Mouse (Mus musculus): ENCODE measurements at regions not wholly inside any gene's neighbourhood (a gene's known extent, or its start where the extent isn't known, plus 50 kb on each side); places are given as distances from the start of the nearest gene placed in this dataset.

DNA sequence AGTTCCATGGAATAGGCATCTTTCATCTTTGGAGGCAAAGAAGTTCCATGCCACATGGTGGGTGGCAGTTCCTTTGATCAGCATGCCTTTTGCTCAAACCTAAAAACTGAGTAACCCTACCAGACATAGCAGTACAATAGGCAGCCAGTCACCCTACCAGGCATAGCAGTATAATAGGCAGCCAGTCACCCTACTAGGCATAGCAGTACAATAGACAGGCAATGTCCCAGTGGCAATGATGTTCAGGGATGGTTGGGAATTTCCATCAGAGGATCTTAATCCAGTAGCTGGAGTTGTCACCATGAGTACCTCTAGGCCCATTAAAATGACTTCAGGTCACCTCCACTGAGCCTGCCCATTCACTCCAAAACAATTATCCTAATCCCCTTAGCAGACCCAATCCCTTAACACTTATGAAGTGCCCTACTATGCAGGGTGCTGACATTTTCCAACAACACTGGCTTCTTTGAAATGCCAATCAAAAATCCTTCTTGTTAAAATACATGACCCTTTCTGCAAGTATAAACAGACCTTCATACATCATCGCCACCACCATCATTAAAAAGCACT lies 523.5 kb upstream of the Mpdz start:
- no peak for DNase-seq (ENCODE audit: low spot score)

DNA sequence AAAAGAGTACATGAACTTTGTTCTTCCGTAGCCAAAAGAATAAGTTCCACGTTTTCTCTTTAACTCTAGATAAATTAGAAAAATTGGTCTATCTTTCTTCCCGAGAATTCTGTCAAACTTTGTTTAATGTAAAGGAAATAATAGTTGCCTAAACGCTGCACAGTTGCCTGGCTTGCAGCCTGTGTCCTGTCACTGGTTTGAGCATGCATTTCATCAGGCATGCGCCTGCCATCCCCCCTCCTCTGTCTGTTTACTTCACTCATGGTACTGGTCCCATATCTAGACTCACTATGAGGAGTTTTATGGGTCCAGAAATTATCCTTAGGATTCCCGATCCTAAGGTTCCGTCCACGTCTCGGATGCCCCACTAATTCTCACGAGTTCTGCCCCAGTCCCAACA lies 520.5 kb upstream of the Mpdz start:
- DNase-seq (ENCODE audit: low spot score) = no peak

DNA sequence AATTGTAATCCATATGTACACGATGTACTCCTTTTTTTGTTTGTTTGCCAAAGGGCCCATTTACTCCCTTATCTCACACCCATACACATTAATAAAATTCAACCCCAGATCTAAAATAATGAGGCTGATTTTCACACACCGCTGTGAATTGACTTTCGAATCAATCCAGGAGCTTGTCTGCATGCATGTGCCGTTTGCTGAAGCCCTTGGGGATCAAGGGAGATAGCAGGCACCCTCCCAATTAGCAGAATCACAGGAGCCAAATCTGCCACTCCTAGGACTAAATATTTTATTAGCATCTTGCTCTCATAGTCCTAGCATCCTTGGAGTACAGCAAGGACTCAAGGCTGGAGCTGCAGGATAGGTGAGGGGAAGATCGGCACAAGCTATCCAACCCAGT lies 520.0 kb upstream of the Mpdz start:
- no peak for DNase-seq (ENCODE audit: low spot score)

DNA sequence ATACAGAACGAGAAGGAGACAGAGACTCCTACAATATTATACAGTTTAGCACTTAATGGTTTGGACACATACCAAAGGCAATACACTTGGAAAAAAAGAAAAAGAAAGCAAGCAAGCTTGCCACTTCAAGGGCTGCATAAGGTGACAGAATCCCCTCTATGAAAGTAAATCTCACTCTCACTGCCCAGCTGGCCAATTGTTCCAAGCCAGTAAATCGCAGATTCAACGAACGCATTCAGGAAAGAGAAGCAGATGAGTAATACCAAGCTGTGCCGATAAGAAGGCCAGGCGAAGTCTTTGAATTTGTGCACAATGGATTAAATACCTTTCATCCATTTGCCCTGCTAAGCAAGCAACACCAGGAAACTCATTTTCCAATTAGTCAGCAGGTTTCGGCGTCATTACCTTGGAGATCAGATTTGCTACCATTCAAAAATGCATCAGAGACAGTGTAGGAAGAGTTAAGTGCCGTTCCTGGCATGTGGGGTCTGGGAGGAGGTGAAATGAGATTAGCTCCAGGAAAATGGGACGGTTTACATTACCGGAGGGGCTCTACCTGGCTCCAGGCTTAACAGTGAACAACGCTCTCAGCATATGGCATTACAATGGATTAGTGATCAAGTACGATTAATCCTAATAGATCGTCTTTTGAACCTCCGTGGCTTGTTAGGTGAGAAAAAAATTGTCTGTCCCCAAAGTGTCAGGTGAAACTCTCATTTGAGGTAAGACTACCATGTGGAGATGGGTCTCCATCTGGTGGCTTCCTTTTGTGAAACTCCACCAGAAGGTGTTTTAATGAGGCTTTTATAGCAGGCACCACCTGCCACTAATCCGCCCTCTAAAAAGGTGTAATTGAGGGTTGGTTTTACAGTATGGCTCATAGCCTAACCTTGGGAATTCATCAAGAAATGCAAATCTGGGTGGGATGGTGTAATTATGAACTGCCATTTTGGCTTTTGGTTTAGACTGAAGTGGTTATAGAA lies 518.2 kb upstream of the Mpdz start:
- no peak for DNase-seq (ENCODE audit: low spot score)

DNA sequence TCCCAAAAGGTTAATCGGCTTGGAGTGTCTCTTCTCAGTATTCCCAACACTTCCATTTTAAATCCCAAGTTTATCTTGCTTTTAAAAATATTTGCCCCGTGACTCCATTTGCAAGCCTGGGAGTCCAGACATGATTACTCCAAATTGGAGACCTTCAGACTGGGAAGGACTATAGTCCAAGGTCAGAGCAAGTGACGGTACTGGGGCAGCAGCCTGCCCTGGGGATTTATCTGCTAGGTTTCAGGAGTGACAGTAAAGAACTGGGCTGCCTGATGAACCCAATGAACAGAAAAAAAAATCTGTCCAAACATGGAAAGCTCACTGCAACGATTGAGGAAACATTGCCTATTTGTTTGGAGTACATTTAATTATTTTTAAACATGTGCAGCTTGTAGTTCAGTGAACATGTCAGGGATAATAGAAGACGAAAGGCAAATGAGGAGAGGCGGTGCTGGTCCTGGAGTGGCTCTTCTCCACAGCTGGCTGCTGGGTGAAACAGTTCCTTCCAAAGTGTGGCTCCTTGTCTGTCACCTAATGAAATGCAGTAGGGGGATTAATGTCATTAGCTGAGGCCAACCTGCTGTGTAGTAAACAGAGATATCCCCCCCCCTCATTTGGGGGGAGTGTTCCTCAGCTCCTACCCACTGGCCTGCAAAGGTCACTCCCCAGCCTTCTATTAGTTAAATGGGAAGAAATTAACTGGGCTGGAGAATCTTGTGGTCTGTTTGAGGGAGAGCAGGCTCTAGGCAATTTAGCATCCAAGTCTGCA lies 514.5 kb upstream of the Mpdz start:
- DNase-seq (ENCODE audit: low spot score) = no peak

DNA sequence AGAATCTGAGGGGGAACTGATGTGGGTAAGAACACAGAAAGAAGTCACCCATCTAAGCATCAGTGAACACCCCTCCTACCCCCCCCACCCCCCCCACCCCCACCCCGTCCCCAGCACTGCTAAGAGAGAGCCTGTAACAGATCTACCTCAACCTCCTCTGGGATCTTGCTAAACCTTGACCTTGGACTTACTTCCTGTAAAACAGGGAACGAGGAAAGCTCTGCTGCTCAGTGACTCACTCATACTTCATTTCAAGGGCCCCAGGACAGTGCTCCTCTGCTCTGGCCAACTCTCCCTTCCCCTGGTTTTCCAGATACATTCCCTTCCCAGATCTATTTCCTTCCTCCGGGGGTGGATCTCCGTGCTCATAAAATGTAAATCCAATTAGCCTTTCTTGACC lies 510.4 kb upstream of the Mpdz start:
- DNase-seq (ENCODE audit: low spot score) = no peak

DNA sequence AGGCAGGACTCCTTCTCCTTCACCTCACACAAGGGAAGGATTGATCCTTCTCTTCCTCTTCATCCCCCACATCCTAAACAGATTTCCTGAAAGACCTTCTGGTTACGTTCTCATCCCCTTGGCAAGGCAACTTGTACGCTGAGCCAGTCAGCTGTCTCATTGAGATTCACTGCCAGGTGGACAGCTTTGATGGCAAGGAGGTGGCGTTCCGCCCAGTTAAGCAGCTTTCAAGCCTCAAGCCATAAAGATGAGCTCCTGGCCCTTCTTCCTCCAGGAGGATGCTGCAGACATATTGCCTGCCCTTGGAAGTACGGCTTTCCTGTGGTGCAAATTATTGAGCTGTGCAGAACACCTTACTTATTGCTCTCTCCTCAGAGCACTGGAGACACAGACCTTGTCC lies 494.8 kb upstream of the Mpdz start:
- DNase-seq (ENCODE audit: low spot score) = no peak

DNA sequence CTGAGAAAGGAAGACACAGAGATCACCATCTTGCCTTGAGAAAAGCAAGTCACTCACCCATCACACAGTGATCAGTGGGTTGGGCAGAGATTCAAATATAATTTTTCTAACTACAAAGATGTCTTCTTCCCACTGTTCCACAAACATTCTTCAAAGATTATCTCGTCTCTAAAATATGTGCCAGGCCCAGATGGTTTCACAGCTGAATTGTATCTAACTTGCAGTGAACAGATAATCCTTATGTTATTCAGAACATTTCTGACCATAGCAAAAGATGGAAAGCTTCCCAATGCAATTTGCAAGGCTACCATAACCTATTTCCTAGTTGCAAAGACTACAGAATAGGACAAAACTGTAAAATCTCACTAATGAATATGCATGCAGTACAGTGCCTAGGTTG lies 488.3 kb upstream of the Mpdz start:
- DNase-seq (ENCODE audit: low spot score) = no peak

DNA sequence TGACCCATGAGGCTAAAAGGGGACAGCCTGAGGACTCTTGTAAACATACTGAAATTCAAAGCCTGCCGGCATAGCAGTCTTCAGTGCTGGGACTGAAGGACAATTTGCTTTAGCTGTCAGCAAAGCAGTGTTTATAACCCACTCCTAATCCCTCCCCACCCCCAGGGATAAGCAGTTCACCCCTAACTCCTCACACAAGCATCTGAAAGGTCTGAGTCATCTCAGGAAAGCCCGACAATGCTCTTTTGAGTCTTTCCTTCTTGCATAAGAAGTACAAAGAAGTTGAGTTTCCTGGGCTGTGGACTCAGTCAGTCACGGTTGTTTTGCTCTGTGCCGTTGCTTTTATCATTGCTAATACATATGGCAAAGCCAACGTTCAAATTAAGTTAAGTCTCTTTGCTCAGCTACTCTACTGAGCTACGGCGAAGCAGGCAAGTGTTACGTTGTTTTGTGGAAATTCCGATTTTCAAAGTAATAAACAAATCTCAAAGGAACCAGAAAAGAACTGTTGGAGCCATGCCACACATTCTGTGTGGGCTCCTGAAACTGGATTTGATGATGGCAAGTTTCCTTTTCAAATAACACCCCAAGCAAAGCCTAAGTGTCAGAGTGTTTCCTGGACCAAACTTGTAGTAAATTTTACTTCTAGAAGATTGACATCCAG lies 486.1 kb upstream of the Mpdz start:
- no peak for DNase-seq (ENCODE audit: low spot score)

DNA sequence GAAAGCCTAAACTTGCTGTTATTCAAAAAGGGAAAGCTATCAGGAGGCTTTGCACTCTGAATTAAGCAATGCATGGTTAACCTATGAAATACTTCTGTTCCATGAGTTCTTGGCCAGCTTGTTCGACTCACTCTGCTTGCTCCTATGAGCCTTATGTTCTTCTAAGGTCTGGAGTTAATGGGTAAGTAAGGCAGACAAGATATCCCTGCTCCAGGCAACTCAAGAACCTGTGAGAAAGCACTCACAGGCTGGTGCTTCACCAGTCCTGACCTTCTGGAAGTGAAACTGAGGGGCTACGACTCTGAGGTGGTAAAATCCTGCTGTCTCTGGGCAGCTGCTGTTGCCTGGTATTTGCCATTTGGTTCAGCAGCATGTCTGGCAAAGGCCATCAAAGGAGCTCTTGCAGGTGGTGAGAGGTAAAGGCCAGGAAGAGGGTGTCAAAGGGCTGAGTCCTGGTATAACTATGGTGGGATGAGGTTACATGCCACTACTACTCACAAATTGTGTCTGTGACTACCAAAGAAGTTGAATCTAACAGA lies 484.6 kb upstream of the Mpdz start:
- no peak for DNase-seq (ENCODE audit: low spot score)

DNA sequence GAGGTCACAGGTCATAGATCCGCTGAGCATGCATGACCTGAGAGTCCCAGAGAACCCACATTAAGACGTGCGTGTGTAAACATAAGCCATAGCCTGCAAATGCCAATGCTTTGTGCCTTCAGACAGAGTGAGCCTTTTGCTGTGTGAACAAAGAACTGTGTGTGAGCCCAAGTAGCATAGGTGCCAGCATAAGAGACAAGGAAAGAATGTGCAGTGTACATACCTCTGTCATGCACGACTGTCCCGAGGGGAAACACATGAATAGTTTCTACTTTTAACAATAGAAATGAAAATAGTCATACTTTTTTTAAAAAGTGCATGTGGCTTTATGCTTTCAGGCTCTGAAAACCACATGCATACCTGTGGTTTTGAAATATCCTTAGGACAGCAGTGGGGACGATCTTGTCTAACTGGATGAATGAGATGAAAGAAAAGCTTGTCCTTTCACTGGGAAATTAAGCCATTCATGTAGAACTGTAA lies 484.1 kb upstream of the Mpdz start:
- no peak for DNase-seq (ENCODE audit: low spot score)

DNA sequence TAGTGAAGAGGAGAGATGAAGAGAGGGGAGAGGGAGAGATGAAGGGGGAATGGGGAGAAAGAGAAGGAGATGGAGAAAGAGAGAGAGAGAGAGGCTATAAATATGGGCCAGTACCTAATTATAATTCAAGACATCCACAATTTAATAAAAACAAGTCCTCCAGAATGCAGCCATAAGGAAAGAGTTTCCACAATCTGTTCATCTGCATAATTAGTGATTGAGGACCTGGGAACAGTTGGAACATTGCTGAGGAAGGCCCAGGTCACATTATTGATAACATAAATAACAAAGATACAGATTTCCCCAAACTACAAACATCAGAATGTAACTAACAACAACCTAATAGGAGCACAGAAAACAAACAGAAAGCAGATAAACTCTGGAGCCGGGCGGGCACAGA lies 483.0 kb upstream of the Mpdz start:
- DNase-seq (ENCODE audit: low spot score) = no peak

DNA sequence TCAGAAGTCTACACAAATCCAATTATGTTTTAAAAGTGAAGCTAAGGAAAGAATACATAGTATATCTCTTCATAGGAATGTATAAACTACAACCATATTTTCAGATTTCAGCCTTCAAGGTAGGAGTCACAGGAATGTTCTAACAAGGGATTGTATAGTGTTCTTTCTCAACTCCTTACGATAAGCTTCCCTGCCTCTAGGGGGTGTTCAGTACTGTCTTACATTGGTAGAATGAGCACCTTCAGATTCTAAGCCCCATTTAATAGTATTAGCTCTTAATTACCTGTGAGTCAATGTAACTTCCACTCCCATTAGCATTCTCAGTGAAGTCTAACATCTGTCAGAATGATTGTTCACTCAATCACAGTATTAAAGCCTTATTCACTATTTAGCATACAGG lies 481.5 kb upstream of the Mpdz start:
- no peak for DNase-seq (ENCODE audit: low spot score)

DNA sequence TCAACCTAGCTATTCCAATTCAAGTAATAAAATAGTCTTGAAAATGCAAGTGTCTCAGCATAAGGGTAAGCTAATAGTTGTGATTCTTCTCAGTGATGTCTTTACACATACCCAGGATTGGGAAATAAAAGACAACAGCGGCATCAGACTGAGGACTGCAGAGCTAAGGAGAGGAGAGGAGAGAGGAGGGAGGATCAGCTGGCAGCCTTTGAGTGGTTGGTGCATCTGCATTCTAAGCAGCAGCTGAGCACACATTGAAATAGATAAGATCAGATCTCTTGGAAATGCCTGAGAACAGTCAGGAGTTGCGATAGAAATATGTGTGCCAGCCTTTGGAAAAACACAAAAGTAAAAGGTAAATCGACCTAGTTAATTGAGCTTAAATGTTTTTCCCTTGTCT lies 480.3 kb upstream of the Mpdz start:
- no peak for DNase-seq (ENCODE audit: low spot score)

DNA sequence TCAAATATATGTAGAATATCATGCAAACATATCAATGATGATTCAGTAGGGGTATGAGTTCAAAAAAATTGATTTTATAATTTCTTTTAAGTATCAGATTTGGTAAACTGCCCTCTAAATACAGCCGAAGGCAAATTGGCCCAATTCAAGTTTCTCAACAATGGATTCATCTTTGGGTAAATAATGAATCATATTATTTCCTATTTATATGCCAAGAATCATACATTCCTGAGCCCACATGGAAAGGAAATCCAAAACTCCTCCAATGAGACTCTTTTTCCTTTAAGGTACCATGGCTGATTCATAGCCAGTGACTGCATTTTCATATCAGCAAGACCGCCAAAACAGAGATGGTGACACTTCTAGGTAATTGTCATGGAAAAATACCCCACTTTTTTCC lies 472.4 kb upstream of the Mpdz start:
- DNase-seq (ENCODE audit: low spot score) = no peak

DNA sequence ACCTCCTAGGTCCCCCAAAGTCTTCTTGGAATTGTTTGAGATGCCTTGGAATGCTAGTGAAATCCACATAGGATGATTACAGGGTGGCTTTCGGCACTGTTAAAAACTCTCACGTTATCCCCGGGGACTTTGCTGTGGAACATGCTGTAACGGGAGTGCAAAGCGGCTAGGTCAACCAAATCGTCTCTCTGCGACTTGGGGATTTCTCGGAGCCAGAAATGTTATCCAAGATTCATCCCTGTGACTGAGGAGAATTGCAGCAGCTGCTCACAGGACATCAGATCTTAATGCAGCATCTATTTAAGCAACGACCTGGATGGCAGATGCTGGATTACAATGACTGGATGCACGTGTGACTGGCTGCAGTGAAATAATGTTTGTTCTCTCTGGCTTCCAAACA lies 470.7 kb upstream of the Mpdz start:
- no peak for DNase-seq (ENCODE audit: low spot score)

DNA sequence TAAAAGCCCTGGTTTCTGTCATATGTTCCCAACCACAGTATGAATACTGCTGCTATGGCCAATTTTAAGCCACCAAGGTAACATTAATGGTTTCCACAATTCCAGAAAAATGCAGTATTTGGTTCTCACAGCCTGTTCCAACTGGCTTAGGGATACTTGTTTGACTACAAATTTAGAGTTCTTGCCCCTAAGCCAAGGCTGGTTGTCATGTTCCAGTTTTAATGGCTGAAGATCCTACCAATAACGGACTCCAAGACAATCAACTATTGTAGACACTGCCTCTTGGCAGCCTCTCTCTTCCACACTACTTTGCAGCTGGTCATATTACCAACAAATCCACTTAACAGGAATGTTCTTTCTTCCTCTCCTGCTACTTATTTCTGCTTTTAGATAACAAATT lies 470.0 kb upstream of the Mpdz start:
- DNase-seq (ENCODE audit: low spot score) = no peak

DNA sequence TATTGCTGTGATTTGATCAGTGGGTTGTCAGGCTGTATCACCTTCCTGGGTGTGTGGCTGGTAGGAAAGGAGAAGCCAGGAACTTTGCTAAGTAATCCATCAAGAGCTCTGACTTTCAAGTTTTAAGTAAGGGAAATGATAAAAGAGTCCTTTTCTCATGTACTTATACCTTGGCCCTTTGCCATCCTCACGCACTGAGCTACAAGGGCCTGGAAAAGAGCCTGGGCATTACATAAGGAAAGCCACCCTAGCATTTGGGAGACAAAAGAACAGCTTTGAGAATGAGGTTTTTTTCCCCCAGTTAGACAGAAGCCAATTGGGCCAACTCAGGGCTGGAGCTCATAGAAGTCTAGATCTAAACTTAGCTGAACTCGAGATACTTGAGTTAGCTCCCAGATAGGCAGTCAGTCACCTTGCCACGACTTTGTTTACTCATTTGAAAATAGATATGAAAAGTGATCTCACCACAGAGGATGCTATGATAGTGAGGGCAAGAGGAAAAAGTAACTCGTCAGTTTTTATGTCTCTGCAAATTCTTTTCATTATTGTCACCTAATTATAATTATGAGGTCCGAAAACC lies 457.4 kb upstream of the Mpdz start:
- DNase-seq (ENCODE audit: low spot score) = no peak

DNA sequence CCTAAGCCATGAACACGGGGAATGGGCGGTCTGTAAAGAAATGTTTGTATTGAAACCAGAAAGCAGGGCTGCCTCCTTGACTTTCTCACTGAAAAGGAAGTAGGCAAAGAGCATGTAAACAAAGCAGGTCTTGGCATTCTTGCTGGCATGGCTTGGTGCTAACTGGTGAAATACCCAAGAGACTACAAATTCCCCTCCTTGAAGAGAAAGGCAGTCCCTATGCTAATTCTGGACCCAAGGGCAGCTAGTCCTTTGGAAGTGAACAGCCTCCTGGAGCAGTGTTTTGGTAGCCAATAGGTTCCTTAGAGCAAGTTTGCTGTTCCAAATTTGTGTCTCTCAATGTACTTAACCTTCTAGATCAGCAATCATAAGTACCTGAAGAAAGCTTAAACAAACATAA lies 456.0 kb upstream of the Mpdz start:
- DNase-seq (ENCODE audit: low spot score) = no peak

DNA sequence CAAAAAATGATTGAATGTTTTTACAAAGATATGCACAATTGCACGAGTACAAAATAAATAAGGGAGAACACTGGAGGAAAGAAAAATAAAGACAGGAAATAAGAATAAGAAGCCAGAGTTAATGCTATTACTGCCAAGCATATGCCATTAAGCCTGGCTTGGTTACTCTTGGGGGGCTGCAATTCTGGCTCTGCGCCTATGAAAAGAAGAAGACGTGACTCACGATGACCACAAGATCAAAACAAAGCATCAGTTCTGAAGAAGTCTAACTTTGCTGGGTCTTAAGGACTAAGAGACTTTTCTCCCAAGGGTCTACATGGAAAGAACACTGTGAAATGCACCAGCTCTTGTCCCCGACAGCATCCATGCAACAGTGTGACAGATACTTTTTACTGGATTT lies 454.8 kb upstream of the Mpdz start:
- DNase-seq (ENCODE audit: low spot score) = no peak

DNA sequence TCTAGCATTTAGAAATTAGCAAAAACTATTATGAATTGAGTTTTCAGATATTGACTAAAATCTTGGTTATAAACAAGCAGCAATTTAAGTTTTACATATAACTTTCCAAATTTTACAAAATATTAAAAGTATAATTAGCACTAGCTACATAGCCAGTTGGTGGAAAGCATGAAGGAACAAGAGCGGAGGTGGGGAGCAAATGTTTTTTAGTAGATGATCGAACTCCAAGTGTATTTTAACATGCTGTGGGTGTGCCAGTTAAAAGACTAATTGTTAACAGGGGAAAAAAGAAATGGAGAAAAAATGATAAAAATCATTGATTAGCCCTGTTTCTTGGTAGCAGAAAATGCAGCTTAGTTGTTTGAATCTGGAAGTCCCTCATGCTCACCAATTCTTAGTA lies 426.3 kb upstream of the Mpdz start:
- no peak for DNase-seq (ENCODE audit: low spot score)

All from c-Kit-positive CD71-positive TER-119-positive erythroid progenitor cells, embryonic 14.5 days (primary cell).